Mouse (Mus musculus): Measurements from ENCODE around the gene Mrgpra2a. TPM values are rescaled to one million over a fixed set of nuclear protein-coding genes. Genes with fewer than 3 reads are reported as not detected.

Mrgpra2a gene
- 1.5 and 1.7 TPM in 2 replicates for polyA plus RNA-seq (2012; rRNA removed)

DNA sequence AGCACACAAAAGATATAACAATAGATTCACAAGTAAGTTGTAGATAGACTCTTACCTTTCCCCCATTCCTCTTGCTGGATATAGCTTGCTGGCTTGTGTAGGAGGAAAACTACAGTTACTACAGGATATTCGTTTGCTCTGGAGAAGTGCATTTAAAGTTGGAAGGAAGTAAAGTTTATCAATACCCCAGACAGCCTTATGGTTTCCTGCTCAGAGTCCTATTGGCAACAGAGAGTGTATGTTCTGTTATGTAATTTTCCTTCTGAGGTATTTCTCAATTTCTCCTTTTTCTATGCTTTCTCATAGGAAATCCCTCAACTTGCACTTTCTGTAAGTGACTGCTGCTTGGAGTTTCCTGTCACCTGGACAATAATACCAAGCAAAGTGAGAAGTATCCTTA is at the start of gene Mrgpra2a:
Mrgpra2a (minus strand) TSS at position 125 of the 400 bp plus-strand sequence.

Other genes with a start within 250 kb of the Mrgpra2a start
- gene Mrgpra6, start 247.2 kb downstream of the Mrgpra2a start, polyA plus RNA-seq (2012; rRNA removed), result not detected in 2 replicates
- not detected in 2 replicates for gene Mrgpra9, start 199.3 kb downstream of the Mrgpra2a start, polyA plus RNA-seq (2012; rRNA removed)
- gene Mrgpra1, start 97.9 kb downstream of the Mrgpra2a start, polyA plus RNA-seq (2012; rRNA removed), result not detected in 2 replicates
- gene Mrgpra2b, start 76.7 kb upstream of the Mrgpra2a start, polyA plus RNA-seq (2012; rRNA removed), result 5.8 and 6.3 TPM in 2 replicates
- gene Mrgpra3, start 149.2 kb upstream of the Mrgpra2a start, polyA plus RNA-seq (2012; rRNA removed), result not detected in 2 replicates